Mouse (Mus musculus) liver, adult 2 months (tissue): ENCODE results near the gene Timm8a2. TPM values are rescaled to one million over a fixed set of nuclear protein-coding genes. Genes with fewer than 3 reads are reported as not detected.
A peak's percentile ranks its signal among the peaks of the same experiment; 100 is the strongest.

Experiments
- DNase-seq: peaks from one replicate; pipeline ENCODE4 v3.0.0-alpha.2; 2011; ENCODE audit warnings: low read depth, low spot score; ENCODE audit errors: extremely low read depth
- H3K27ac ChIP-seq: fragments of 200-500 bp; replicated peaks from 2 replicates; pipeline ENCODE4 v1.5.1; 2012; ENCODE audit warnings: low read depth, mild to moderate bottlenecking, control low read depth, inconsistent platforms, low read length; ENCODE audit not compliant: insufficient read depth
- H3K27me3 ChIP-seq: fragments of 200-500 bp; 2 replicates; pipeline ENCODE4 v1.6.1; 2012; ENCODE audit warnings: mild to moderate bottlenecking, moderate library complexity, low read length, inconsistent platforms; ENCODE audit not compliant: control insufficient read depth, insufficient read depth
- H3K36me3 ChIP-seq: fragments of 200-500 bp; 2 replicates; pipeline ENCODE4 v1.6.1; 2012; ENCODE audit warnings: low read length, inconsistent platforms; ENCODE audit not compliant: control insufficient read depth, insufficient read depth
- H3K4me1 ChIP-seq: fragments of 200-500 bp; 2 replicates; pipeline ENCODE4 v1.6.1; 2011; ENCODE audit warnings: low read length; ENCODE audit not compliant: control insufficient read depth, insufficient read depth
- H3K4me3 ChIP-seq: fragments of 200-500 bp; 2 replicates; pipeline ENCODE4 v1.5.1; 2011; ENCODE audit warnings: low read depth, mild to moderate bottlenecking, control low read depth, low read length, moderate library complexity; ENCODE audit not compliant: insufficient read depth
- H3K79me2 ChIP-seq: fragments of 200-500 bp; 2 replicates; pipeline ENCODE4 v1.6.1; 2012; ENCODE audit warnings: inconsistent platforms, mild to moderate bottlenecking, low read length, moderate library complexity; ENCODE audit not compliant: control insufficient read depth, insufficient read depth
- H3K9ac ChIP-seq: fragments of 200-500 bp; 2 replicates; pipeline ENCODE4 v1.6.1; 2012; ENCODE audit warnings: low read depth, mild to moderate bottlenecking, control low read depth, inconsistent platforms, low read length
- CTCF ChIP-seq: fragments of 200-500 bp; IDR thresholded peaks from 2 replicates; pipeline ENCODE4 v1.5.1; 2011; ENCODE audit warnings: low read depth, low read length, control low read depth
- POLR2A ChIP-seq: fragments of 200-500 bp; IDR thresholded peaks from 2 replicates; pipeline ENCODE4 v1.6.1; 2011; ENCODE audit warnings: low read length, control low read depth; ENCODE audit not compliant: insufficient read depth; ENCODE audit errors: extremely low read depth
- WGBS: fragments of 180-500 bp; shearing (Covaris S2); methylation state at CpG from one replicate; pipeline ENCODE4 v1.1.7; 2018; 5-methylcytosine and 5-hydroxymethylcytosine counted together
- polyA plus RNA-seq: library from polyadenylated mRNA; depleted of rRNA; stranded (reverse); fragments of >200 nt; gene quantifications from 2 replicates; pipeline ENCODE4 v1.2.3, GENCODE M21; 2012
- total RNA-seq: library from RNA; depleted of rRNA; stranded (reverse); fragments of >200 nt; gene quantifications from 2 replicates; pipeline ENCODE4 v1.2.3, GENCODE M21; 2014

Timm8a2 gene
- total and polyA plus RNA-seq, 2 experiments = not detected

DNA sequence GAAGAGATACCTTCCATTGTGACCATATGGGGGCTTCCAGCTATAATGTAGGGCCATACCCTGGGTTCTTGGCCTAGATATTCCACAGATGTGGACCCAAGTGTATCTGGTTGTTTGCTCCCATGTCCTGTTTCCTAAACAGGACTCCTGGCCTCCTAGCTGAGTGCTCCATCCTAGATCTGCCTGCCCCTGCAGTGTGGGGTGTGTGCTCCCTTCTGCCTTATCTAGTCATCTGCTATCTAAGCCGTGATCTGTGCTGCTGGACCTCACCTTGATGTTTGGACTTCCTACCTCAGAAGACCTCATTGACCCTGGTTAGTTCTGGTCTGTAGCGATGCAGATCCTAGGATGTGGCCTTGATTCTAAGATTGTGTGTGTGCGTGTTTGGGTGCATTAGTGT is 44.6 kb upstream of the Timm8a2 start:
- Histone ChIP-seq H3K79me2 (no peaks in the 10 kb centered on the region), H3K4me3 (no peak overlapping the region), H3K4me1 (peaks cover 8% of the 10 kb centered on the region; the same call in 1 of the 2 replicates), H3K27me3 (no peaks in the 10 kb centered on the region), H3K27ac (no peak overlapping the region), H3K36me3 (no peaks in the 10 kb centered on the region), H3K9ac (no peak overlapping the region)
- TF ChIP-seq CTCF (no peak), POLR2A (no peak)
- no peak for DNase-seq
- WGBS = 84% methylated on average over 3 of the region's 3 CpGs

DNA sequence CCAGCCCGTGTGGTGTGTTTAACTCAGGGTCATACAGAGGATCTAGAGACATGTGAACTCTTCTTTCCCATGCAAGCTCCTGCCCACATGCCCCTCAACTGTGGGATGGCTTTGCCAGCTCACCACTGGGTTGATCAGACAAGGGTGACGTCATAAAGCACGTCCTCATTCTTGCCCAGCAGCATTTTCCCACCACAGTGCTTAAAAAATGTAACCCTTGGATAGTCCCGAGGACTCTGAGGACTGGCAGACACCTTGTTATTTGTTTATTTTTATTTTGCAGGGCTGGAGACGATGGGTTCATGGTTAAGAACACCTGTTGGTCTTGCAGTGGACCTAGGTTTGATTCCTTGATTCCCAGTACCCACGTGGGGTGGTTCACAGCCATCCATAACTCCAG is 43.6 kb upstream of the Timm8a2 start:
- Histone ChIP-seq H3K4me1 (peaks cover 8% of the 10 kb centered on the region; the same call in 1 of the 2 replicates), H3K27me3 (no peaks in the 10 kb centered on the region), H3K4me3 (no peak overlapping the region), H3K27ac (no peak overlapping the region), H3K36me3 (peaks cover 4% of the 10 kb centered on the region; the same call in 1 of the 2 replicates), H3K9ac (no peak overlapping the region), H3K79me2 (no peaks in the 10 kb centered on the region)
- TF ChIP-seq CTCF (no peak), POLR2A (no peak)
- DNase-seq = no peak
- WGBS = 90% methylated on average over 6 of the region's 6 CpGs

DNA sequence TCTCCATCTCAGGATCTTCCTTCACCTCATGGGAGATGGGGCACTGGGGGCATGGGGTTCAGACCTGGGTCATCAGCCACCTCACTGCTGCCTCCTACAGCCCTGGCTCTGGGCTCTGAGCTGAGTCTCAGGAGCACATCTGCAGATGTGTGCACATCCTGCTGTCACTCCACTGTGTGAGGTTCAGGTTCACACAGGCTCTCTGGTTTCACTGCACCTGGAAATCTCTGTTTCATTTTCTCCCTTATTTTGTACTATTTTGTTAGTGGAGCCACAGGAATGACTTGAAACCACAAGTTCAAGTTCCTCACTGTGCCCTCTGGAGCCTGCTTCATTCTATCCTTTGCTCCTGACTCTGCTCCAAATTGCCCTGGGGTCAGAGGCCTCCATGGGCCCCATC is 42.6 kb upstream of the Timm8a2 start:
- Histone ChIP-seq H3K9ac (no peak overlapping the region), H3K36me3 (peaks cover 4% of the 10 kb centered on the region; the same call in 1 of the 2 replicates), H3K4me1 (peaks cover 8% of the 10 kb centered on the region; the same call in 1 of the 2 replicates), H3K4me3 (no peak overlapping the region), H3K27ac (no peak overlapping the region), H3K27me3 (no peaks in the 10 kb centered on the region), H3K79me2 (no peaks in the 10 kb centered on the region)
- no peak for TF ChIP-seq CTCF
- TF ChIP-seq POLR2A = no peak
- DNase-seq = no peak

DNA sequence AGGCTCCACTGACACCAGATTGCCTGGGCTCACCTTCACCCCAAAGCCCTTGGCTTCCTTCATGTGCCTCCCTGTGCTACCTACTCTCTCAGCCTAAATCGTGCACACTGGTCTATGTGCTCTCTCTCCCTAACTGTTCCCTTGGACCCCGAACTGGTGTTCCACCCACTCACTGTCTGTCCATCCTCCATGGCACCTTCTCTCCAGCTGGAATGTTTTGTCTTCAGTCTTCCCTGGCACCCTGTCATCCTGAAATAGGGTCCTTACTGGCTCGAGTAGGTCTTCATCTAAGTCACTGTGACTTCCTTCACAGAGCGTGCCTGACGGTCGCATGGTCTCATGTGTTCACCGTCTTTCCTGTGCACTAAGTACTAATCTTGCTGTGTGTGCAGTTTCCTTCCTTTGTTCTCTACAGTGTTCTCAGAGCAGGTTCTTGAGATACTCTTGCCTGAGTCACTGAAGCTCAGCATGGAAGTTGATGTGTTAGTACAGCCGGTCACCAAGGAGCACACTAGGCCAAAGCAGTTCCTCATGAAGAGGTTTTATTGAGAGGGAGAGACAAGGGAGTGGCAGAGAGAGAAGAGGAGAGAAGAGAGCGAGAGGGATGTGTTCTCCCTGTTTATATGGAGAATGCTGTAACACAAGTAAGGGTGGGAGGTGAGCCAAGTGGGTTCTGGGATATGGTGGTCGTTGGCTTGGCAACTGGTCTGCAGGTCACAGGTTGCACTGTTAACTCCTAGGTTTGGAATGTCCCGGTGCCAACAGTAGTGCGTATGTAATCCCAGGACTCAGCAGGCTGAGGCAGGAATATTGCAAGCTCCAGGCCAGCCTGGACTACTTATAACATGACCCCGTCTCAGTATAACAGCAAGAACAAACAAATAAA is 41.8 kb upstream of the Timm8a2 start:
- Histone ChIP-seq H3K27ac (no peak overlapping the region), H3K36me3 (peaks cover 4% of the 10 kb centered on the region; the same call in 1 of the 2 replicates), H3K9ac (0 out of 2 replicates have a peak overlapping the region, but pooled peaks have one; percentile 8), H3K4me1 (peaks cover 8% of the 10 kb centered on the region; the same call in 1 of the 2 replicates), H3K27me3 (no peaks in the 10 kb centered on the region), H3K79me2 (no peaks in the 10 kb centered on the region; the same call in 1 of the 2 replicates), H3K4me3 (no peak overlapping the region)
- 78% methylated on average over 13 of the region's 13 CpGs for WGBS
- no peak for DNase-seq
- no peak for TF ChIP-seq CTCF
- no peak for TF ChIP-seq POLR2A

DNA sequence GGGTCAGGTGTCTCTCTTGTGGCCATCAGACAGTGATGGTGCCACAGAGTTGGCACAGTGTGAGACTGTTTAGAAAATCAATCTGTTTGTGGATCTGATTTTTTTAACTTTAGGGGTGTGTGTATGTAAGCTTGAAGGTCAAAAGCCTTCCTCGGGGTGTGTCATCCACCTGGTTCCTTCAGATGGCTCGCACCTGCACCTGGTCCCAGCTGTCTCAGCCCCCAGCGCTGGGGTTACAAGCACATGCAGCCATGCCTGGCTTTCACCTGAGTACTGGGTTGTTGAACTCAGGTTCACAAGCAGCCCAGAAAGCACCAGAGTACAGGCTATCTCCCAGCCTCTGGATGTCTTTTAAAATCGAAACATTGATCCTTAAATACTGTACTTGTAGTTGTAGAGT is 40.9 kb upstream of the Timm8a2 start:
- Histone ChIP-seq H3K9ac (no peak overlapping the region), H3K36me3 (peaks cover 4% of the 10 kb centered on the region; the same call in 1 of the 2 replicates), H3K27ac (no peak overlapping the region), H3K4me3 (no peak overlapping the region), H3K4me1 (peaks cover 8% of the 10 kb centered on the region; the same call in 1 of the 2 replicates), H3K27me3 (no peaks in the 10 kb centered on the region), H3K79me2 (no peaks in the 10 kb centered on the region; the same call in 1 of the 2 replicates)
- TF ChIP-seq POLR2A (no peak), CTCF (no peak)
- DNase-seq = peak; percentile 55
- WGBS = 43% methylated on average over 4 of the region's 4 CpGs
